Mouse (Mus musculus): ENCODE results near the gene Fibcd1. TPM values are rescaled to one million over a fixed set of nuclear protein-coding genes. Genes with fewer than 3 reads are reported as not detected.

Fibcd1 gene
- polyA plus RNA-seq, 1 experiment from 2014 or later = 3.0 TPM

DNA sequence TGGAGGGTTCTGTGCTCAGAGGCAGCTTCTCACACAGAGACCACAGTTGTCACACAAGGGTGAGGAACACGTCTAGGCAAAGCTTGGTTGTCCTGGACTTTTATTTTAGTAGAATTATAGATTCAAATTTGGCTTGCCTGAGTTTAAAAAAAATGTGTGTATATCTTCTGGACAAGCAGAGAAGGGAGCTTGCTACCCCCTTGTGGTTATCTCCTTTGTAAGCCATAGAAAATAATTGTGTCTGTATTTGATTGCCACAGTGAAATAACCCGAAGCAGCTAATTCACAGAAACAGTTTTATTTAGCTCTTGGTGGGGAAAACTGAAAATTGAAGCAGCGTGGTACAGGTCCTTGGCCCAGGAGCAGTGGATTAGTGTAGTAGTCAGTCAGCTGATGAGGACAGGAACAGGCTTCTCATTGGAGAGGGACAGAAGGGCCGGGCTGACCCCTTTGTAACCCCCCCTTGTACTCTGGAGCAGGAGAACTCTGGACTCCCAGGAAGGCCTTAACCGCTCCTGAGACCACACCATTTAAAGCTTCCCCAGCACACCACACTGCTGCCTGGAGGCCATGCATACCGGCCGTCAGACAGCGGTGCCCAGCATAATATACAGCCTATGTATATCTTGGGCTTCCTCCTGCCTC is 62.7 kb downstream of the Fibcd1 start:
- H3K4me1 ChIP-seq = peaks cover 3% of the 10 kb centered on the region; the same call in 1 of the 2 replicates
- no peak overlapping the region for H3K4me2 ChIP-seq (replicated peaks)

GRCm38 (mm10) chr2:31779258-31779657 is 66.5 kb downstream of the Fibcd1 start:
- Histone ChIP-seq H3K36me3 (peaks cover 49% of the 10 kb centered on the region), H3K9me3 (no peaks in the 10 kb centered on the region), H3K4me1 (peaks cover 3% of the 10 kb centered on the region; the same call in 1 of the 2 replicates), H3K4me2 (replicated peaks) (no peak overlapping the region), H3K27me3 (replicated peaks) (no peaks in the 10 kb centered on the region), H3K27ac (no peak overlapping the region), H3K9ac (no peak overlapping the region), H3K4me3 (no peak overlapping the region)
- ATAC-seq (ENCODE audit: low FRiP score, low read depth) = no peak
- WGBS = 92% methylated on average over 2 of the region's 2 CpGs

More for the DNA sequence above, 62.7 kb downstream of the Fibcd1 start:
- Histone ChIP-seq H3K9ac (no peak overlapping the region), H3K9me3 (no peaks in the 10 kb centered on the region), H3K4me3 (no peak overlapping the region), H3K36me3 (peaks cover 76% of the 10 kb centered on the region), H3K27ac (no peak overlapping the region), H3K27me3 (replicated peaks) (no peaks in the 10 kb centered on the region)
- ATAC-seq (ENCODE audit: low FRiP score, low read depth) = no peak
- WGBS = 69% methylated on average over 8 of the region's 8 CpGs

DNA sequence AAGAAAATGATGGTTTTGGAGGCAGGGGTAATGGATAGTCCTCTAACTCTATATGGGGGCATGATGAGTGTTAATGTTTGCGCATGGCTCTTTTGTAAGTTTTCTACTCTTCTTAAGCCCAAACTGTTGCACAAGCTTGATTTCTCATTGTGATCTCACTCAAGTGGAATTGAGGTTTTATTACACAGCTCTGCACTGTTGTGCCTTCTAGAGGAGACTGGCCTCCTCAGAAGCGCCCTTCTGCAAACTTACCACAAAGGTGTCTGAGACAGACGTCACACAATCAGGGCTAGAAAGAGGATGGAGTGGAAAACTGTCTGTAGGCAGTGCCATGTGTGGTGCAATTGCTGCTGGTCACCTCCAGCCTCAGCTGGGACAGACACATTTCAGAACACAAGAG is 69.3 kb downstream of the Fibcd1 start:
- ATAC-seq (ENCODE audit: low FRiP score, low read depth) = no peak
- H3K27me3 ChIP-seq (replicated peaks) = no peaks in the 10 kb centered on the region
- 97% methylated on average over 3 of the region's 3 CpGs for WGBS
- H3K4me1 ChIP-seq = peaks cover 5% of the 10 kb centered on the region
- peaks cover 33% of the 10 kb centered on the region for H3K36me3 ChIP-seq
- H3K4me2 ChIP-seq (replicated peaks) = no peak overlapping the region
- no peak overlapping the region for H3K4me3 ChIP-seq
- no peaks in the 10 kb centered on the region for H3K9me3 ChIP-seq
- no peak overlapping the region for H3K9ac ChIP-seq
- H3K27ac ChIP-seq = no peak overlapping the region

DNA sequence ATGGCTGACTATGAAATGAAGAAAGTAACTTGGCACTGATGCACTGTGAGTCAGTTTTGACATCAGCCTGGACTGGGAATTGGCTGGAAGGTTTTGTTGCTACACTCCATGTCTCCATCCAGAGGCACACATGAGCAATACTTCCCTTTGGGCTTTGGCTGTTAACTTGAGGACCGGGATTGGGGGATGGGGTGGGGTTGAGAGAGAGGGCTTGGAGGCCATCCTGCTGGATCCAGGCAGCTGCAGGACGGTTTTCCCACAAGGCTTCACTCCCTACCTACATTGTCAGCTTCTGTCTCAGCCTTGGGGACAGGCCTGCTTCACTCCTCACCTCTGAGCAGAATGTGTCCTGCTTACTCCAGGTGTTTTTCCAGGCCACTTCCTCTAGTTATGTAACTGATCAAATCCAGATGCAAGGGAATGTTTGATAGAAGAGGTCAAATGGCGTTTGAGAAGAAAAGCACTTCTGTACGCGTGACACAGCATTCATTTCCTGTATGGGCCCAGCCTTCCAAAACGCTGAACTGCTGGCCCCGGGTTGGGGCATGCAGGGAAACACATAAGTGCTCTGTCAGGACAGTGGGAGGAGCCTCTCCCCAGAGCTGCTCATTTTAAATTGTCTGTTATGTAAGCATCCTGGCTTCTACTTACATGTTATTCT is 74.9 kb downstream of the Fibcd1 start:
- Histone ChIP-seq H3K9me3 (no peaks in the 10 kb centered on the region), H3K27ac (no peak overlapping the region), H3K4me1 (peaks cover 50% of the 10 kb centered on the region), H3K4me2 (replicated peaks) (peak overlapping the region; percentile 20), H3K4me3 (no peak overlapping the region), H3K27me3 (replicated peaks) (no peaks in the 10 kb centered on the region), H3K9ac (0 out of 2 replicates have a peak overlapping the region, but pooled peaks have one; percentile 29), H3K36me3 (no peaks in the 10 kb centered on the region)
- no peak for ATAC-seq (ENCODE audit: low FRiP score, low read depth)
- WGBS = 41% methylated on average over 7 of the region's 7 CpGs

GRCm38 (mm10) chr2:31769631-31770111 is 76.1 kb downstream of the Fibcd1 start:
- WGBS = 40% methylated on average over 6 of the region's 6 CpGs
- ATAC-seq (ENCODE audit: low FRiP score, low read depth) = no peak
- Histone ChIP-seq H3K36me3 (no peaks in the 10 kb centered on the region), H3K4me3 (no peak overlapping the region), H3K27ac (no peak overlapping the region), H3K4me1 (peaks cover 59% of the 10 kb centered on the region), H3K9me3 (no peaks in the 10 kb centered on the region), H3K27me3 (replicated peaks) (no peaks in the 10 kb centered on the region), H3K4me2 (replicated peaks) (peak overlapping the region; percentile 28; the same call in 1 of the 2 replicates), H3K9ac (no peak overlapping the region)

DNA sequence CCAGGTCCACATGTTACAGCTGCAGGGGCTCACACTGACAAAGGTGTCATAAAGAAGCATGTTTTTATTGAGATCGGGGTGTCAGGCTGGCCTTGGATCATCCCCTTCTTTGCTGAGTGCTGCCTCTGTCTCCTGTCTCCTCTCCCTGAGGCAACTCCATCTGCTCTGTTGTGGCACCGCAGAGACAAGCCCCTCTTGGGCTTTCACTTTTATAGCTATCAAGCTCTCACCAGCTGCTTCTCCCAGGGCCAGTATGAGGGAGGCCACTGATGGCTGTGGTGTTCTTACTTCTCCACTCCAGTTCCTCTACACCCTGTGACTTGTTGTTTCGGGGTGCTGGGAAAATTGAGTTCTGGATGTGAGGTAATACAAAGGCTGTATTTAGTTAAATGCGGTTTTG is 76.7 kb downstream of the Fibcd1 start:
- H3K4me2 ChIP-seq (replicated peaks) = peak overlapping the region; percentile 28; the same call in 1 of the 2 replicates
- no peaks in the 10 kb centered on the region for H3K9me3 ChIP-seq
- no peaks in the 10 kb centered on the region for H3K36me3 ChIP-seq
- H3K4me1 ChIP-seq = peaks cover 59% of the 10 kb centered on the region
- 44% methylated on average over 4 of the region's 4 CpGs for WGBS
- no peak overlapping the region for H3K27ac ChIP-seq
- no peaks in the 10 kb centered on the region for H3K27me3 ChIP-seq (replicated peaks)
- ATAC-seq (ENCODE audit: low FRiP score, low read depth) = no peak
- no peak overlapping the region for H3K4me3 ChIP-seq
- no peak overlapping the region for H3K9ac ChIP-seq

GRCm38 (mm10) chr2:31767815-31768214 is 78.0 kb downstream of the Fibcd1 start:
- Histone ChIP-seq H3K27me3 (replicated peaks) (no peaks in the 10 kb centered on the region), H3K36me3 (no peaks in the 10 kb centered on the region), H3K4me1 (peaks cover 67% of the 10 kb centered on the region), H3K4me2 (replicated peaks) (no peak overlapping the region), H3K9ac (no peak overlapping the region), H3K27ac (no peak overlapping the region), H3K4me3 (no peak overlapping the region), H3K9me3 (no peaks in the 10 kb centered on the region)
- no peak for ATAC-seq (ENCODE audit: low FRiP score, low read depth)
- WGBS = 86% methylated on average over 4 of the region's 4 CpGs

- H3K27ac ChIP-seq = no peak overlapping the region
- H3K9ac ChIP-seq = no peak overlapping the region
- ATAC-seq (ENCODE audit: low FRiP score, low read depth) = no peak
- no peak overlapping the region for H3K4me3 ChIP-seq
- H3K9me3 ChIP-seq = no peaks in the 10 kb centered on the region
- peaks cover 73% of the 10 kb centered on the region for H3K4me1 ChIP-seq
- H3K27me3 ChIP-seq (replicated peaks) = no peaks in the 10 kb centered on the region
- H3K4me2 ChIP-seq (replicated peaks) = no peak overlapping the region
- H3K36me3 ChIP-seq = no peaks in the 10 kb centered on the region
- 92% methylated on average over 6 of the region's 6 CpGs for WGBS
These were observed 78.7 kb downstream of the Fibcd1 start for GRCm38 (mm10) chr2:31767104-31767503.

Other genes with a start within 250 kb of the Fibcd1 start
- 37.3 and 54.2 TPM in 2 replicates for gene Prdm12, start 206.0 kb downstream of the Fibcd1 start, polyA plus RNA-seq (2016; fragmentation: Nextera tagmentation; extraction: Ambion mirVana)
- 50.5 and 51.3 TPM in 2 replicates for gene Exosc2, start 175.3 kb downstream of the Fibcd1 start, polyA plus RNA-seq (2016; fragmentation: Nextera tagmentation; extraction: Ambion mirVana)
- gene Abl1, start 157.6 kb downstream of the Fibcd1 start, polyA plus RNA-seq (2016; fragmentation: Nextera tagmentation; extraction: Ambion mirVana) = 38.2 and 38.6 TPM in 2 replicates
- gene Qrfp, start 35.4 kb downstream of the Fibcd1 start, polyA plus RNA-seq (2016; fragmentation: Nextera tagmentation; extraction: Ambion mirVana) = 0.15 and 0.16 TPM in 2 replicates
- gene Lamc3, start 41.3 kb upstream of the Fibcd1 start, polyA plus RNA-seq (2016; fragmentation: Nextera tagmentation; extraction: Ambion mirVana) = 8.8 and 9.1 TPM in 2 replicates
- 39.5 and 39.6 TPM in 2 replicates for gene Aif1l, start 104.1 kb upstream of the Fibcd1 start, polyA plus RNA-seq (2016; fragmentation: Nextera tagmentation; extraction: Ambion mirVana)
- 63.7 and 74.6 TPM in 2 replicates for gene Nup214, start 128.4 kb upstream of the Fibcd1 start, polyA plus RNA-seq (2016; fragmentation: Nextera tagmentation; extraction: Ambion mirVana)
- 2.2 and 2.9 TPM in 2 replicates for gene Fam78a, start 238.9 kb upstream of the Fibcd1 start, polyA plus RNA-seq (2016; fragmentation: Nextera tagmentation; extraction: Ambion mirVana)
- gene Plpp7, start 249.5 kb upstream of the Fibcd1 start, polyA plus RNA-seq (2016; fragmentation: Nextera tagmentation; extraction: Ambion mirVana) = 13.7 and 14.9 TPM in 2 replicates

Measured in neural tube, embryonic 12.5 days (tissue).